Comparison of ENCODE assay signal across 8 mouse cellular contexts in the genomic region with DNA sequence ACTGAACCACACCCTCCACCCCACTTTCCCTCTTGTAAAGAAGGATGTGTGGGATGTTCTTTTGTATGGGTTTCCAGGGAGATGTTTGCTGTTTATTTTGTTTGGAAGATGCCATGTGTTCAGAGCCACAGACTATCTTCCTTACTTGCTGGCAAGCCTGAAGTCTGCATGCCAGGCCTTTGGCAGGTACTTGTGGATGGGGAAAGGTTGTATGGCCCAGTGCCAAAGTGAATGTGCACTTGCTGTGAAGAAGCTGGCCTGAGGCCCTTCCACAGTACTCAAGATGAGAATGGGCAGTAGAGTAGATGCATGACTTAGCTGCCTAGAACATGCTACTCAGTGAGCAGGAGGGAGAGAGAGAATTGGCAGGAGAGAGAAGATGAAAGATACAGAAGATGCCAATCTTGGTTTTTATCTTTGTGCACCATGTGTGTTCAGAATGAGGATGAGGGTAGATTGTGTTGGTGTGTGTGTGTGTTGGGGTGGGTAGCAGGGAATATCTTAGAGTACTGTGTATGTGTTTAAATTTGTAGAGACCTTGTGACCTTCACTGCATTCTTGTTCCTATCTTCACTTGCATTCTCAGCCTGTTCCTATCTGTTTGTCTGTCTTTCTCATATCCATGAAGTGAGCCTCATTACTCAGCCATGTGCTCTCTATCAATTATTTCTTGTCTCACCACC. TPM values are rescaled to one million over a fixed set of nuclear protein-coding genes. Genes with fewer than 3 reads are reported as not detected.
DNase-seq lines count a peak whose midpoint lies in the region.

No protein-coding gene starts in this region.

- peak; percentile 36 for DNase-seq in adrenal gland, adult 2 months
- DNase-seq in adrenal gland, adult 18-20 months (ENCODE audit: low spot score in 2 of 2) = no peak
- DNase-seq in ovary, postnatal 14 days (ENCODE audit: low spot score) = peak; percentile 7
- DNase-seq in ovary, postnatal 10 days (ENCODE audit: low spot score) = no peak
- peak; percentile 63 for DNase-seq in kidney, postnatal 10 days
- peak; percentile 20 for DNase-seq in skeletal muscle tissue, adult 2 months (ENCODE audit: low read depth, low spot score)
- DNase-seq in spleen, postnatal 4 days (ENCODE audit: low spot score in 2 of 2) = no peak
- no peak for DNase-seq in right cerebral cortex, adult 2 months (ENCODE audit: low spot score in 2 of 2)

RNA-seq across cellular contexts. Expression of a gene that starts 48.5 kb away (rescaled TPM):
- 10 to 100 TPM; 73.4 to 75.1 TPM for total RNA-seq in adrenal gland, adult 2 months (2021)
- 10.6 and 12.9 TPM in 2 replicates for polyA plus RNA-seq in adrenal gland, adult 2 months (2012; rRNA removed)
- total RNA-seq in adrenal gland, adult 18-20 months (2021) = 10 to 100 TPM; 65.5 to 77.7 TPM

Comparison
In these comparisons a context has a peak if more than half of its experiments do, and no peak if none do; other contexts are left out.
1. DNase-seq: peak in adrenal gland, adult 2 months (single experiment), ovary, postnatal 14 days (single experiment), kidney, postnatal 10 days (single experiment) and skeletal muscle tissue, adult 2 months (single experiment); none in adrenal gland, adult 18-20 months (0 of 2), ovary, postnatal 10 days (single experiment), spleen, postnatal 4 days (0 of 2) and right cerebral cortex, adult 2 months (0 of 2).